Mouse (Mus musculus): ENCODE measurements around the gene Gpnmb. TPM values are rescaled to one million over a fixed set of nuclear protein-coding genes. Genes with fewer than 3 reads are reported as not detected.
A peak's percentile ranks its signal among the peaks of the same experiment; 100 is the strongest.

Gene Gpnmb
- total and polyA plus RNA-seq, 2 experiments from 2014 or later = 4.0 to 13.7 TPM

DNA sequence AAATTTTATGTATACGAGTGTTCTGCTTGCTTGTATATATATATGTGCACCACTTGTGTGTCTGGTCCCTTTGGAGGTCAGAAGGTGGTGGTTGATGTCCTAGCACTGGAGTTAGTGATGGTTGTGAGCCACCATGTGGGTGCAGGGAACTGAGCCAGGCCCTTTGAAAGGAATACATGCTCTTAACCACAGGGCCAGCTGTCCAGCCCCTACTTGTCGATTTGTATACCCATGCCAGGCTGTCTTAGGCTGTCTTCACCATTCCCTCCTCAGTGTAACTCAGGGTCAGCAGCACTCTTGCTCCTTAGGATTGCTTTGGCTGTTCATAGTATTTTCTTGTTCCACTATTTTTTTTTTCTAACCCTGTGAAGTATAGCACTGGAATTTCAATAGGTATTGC is 41.5 kb downstream of the Gpnmb start:
- 0 out of 2 replicates have a peak, but pooled peaks cover 5% of the 10 kb centered on the region for H3K36me3 ChIP-seq (replicated peaks; ENCODE audit: control insufficient read depth, insufficient read depth, low read length)
- 83% methylated on average over 2 of the region's 2 CpGs for WGBS
- peaks cover 11% of the 10 kb centered on the region; the same call in 1 of the 2 replicates for H3K4me1 ChIP-seq (ENCODE audit: control insufficient read depth, insufficient read depth)
- TF ChIP-seq CTCF (IDR thresholded peaks at IDR 0.05; ENCODE audit: low read depth) (no peak), EP300 (IDR thresholded peaks at IDR 0.05; ENCODE audit: low read depth) (no peak)
- no peaks in the 10 kb centered on the region for H3K27me3 ChIP-seq (ENCODE audit: control insufficient read depth, insufficient read depth, low read length)
- H3K9me3 ChIP-seq (replicated peaks; ENCODE audit: control insufficient read depth, low read length) = no peaks in the 10 kb centered on the region
- DNase-seq (ENCODE audit: low spot score) (no peak), ATAC-seq (ENCODE audit: insufficient read depth, low read depth) (no peak)
- H3K9ac ChIP-seq (replicated peaks; ENCODE audit: low read depth, low read length) = no peak overlapping the region
- no peak overlapping the region for H3K27ac ChIP-seq (ENCODE audit: low read depth)
- H3K4me2 ChIP-seq (ENCODE audit: low read depth, low read length) = no peak overlapping the region
- H3K4me3 ChIP-seq (ENCODE audit: low read depth, low read length) = no peak overlapping the region

GRCm38 (mm10) chr6:49079313-49079712 is 43.0 kb downstream of the Gpnmb start:
- H3K27me3 ChIP-seq (ENCODE audit: control insufficient read depth, insufficient read depth, low read length) = no peaks in the 10 kb centered on the region
- H3K4me1 ChIP-seq (ENCODE audit: control insufficient read depth, insufficient read depth) = peaks cover 9% of the 10 kb centered on the region; the same call in 1 of the 2 replicates
- no peak for ATAC-seq (ENCODE audit: insufficient read depth, low read depth)
- WGBS = 86% methylated on average over 1 of the region's 1 CpGs
- TF ChIP-seq CTCF (IDR thresholded peaks at IDR 0.05; ENCODE audit: low read depth) (no peak), EP300 (IDR thresholded peaks at IDR 0.05; ENCODE audit: low read depth) (no peak)
- no peak overlapping the region for H3K4me3 ChIP-seq (ENCODE audit: low read depth, low read length)
- H3K9me3 ChIP-seq (replicated peaks; ENCODE audit: control insufficient read depth, low read length) = no peaks in the 10 kb centered on the region
- H3K4me2 ChIP-seq (ENCODE audit: low read depth, low read length) = no peak overlapping the region
- DNase-seq (ENCODE audit: low spot score) = no peak
- no peak overlapping the region for H3K27ac ChIP-seq (ENCODE audit: low read depth)
- no peak overlapping the region for H3K9ac ChIP-seq (replicated peaks; ENCODE audit: low read depth, low read length)
- H3K36me3 ChIP-seq (replicated peaks; ENCODE audit: control insufficient read depth, insufficient read depth, low read length) = peaks cover 19% of the 10 kb centered on the region

DNA sequence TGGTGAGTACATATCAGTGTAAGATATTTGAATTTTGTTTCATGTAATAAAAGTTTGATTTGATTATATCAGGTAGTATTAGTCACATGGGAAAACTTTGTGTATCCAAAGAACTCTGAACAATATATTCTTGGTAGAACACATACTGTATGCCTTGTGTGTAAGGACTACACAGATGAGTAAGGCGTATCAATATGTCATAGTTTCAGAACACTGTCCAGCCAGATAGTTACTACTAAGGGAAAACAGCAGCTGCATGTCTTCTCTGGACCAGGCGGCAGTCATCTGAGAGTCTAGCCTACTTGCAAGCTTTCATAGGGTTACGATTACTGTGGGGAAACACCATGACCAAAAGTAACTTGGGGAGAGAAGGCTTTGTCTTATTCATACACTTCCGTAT is 46.7 kb downstream of the Gpnmb start:
- TF ChIP-seq EP300 (IDR thresholded peaks at IDR 0.05; ENCODE audit: low read depth) = no peak
- no peak for TF ChIP-seq CTCF (IDR thresholded peaks at IDR 0.05; ENCODE audit: low read depth)
- H3K27me3 ChIP-seq (ENCODE audit: control insufficient read depth, insufficient read depth, low read length) = no peaks in the 10 kb centered on the region
- H3K4me3 ChIP-seq (ENCODE audit: low read depth, low read length) = no peak overlapping the region
- no peaks in the 10 kb centered on the region for H3K4me1 ChIP-seq (ENCODE audit: control insufficient read depth, insufficient read depth)
- H3K9ac ChIP-seq (replicated peaks; ENCODE audit: low read depth, low read length) = no peak overlapping the region
- no peak overlapping the region for H3K27ac ChIP-seq (ENCODE audit: low read depth)
- ATAC-seq (ENCODE audit: insufficient read depth, low read depth) = no peak
- H3K36me3 ChIP-seq (replicated peaks; ENCODE audit: control insufficient read depth, insufficient read depth, low read length) = peaks cover 47% of the 10 kb centered on the region
- H3K4me2 ChIP-seq (ENCODE audit: low read depth, low read length) = no peak overlapping the region
- DNase-seq (ENCODE audit: low spot score) = no peak
- H3K9me3 ChIP-seq (replicated peaks; ENCODE audit: control insufficient read depth, low read length) = no peaks in the 10 kb centered on the region
- 89% methylated on average over 4 of the region's 4 CpGs for WGBS

GRCm38 (mm10) chr6:49094968-49095367 is 58.6 kb downstream of the Gpnmb start:
- Histone ChIP-seq H3K4me2 (ENCODE audit: low read depth, low read length) (no peak overlapping the region), H3K9ac (replicated peaks; ENCODE audit: low read depth, low read length) (no peak overlapping the region), H3K4me1 (ENCODE audit: control insufficient read depth, insufficient read depth) (peaks cover 30% of the 10 kb centered on the region), H3K36me3 (replicated peaks; ENCODE audit: control insufficient read depth, insufficient read depth, low read length) (peaks cover 42% of the 10 kb centered on the region), H3K27me3 (ENCODE audit: control insufficient read depth, insufficient read depth, low read length) (no peaks in the 10 kb centered on the region), H3K9me3 (replicated peaks; ENCODE audit: control insufficient read depth, low read length) (no peaks in the 10 kb centered on the region), H3K27ac (ENCODE audit: low read depth) (no peak overlapping the region), H3K4me3 (ENCODE audit: low read depth, low read length) (no peak overlapping the region)
- WGBS = 88% methylated on average over 10 of the region's 10 CpGs
- TF ChIP-seq EP300 (IDR thresholded peaks at IDR 0.05; ENCODE audit: low read depth) (no peak), CTCF (IDR thresholded peaks at IDR 0.05; ENCODE audit: low read depth) (no peak)
- ATAC-seq (ENCODE audit: insufficient read depth, low read depth) (no peak), DNase-seq (ENCODE audit: low spot score) (no peak)

DNA sequence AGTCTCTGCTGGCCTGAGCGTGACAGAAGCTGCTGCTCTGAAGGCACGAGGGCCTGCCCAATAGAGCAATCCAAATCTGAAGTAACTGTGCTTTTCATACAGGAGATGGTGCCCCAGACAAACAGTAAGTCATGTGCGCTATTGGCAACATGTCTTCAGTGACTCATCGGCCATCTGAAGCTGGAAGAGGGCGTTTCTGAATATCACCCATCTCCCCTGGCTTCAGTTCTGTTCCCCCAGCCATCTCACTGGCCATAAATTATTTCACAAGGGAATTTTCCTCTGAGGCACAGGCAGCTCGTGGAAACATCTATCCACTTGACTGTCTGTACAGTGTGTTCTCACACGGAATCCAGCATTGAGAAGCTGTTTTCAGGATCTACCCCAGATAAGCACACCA is 60.1 kb downstream of the Gpnmb start:
- peaks cover 28% of the 10 kb centered on the region for H3K36me3 ChIP-seq (replicated peaks; ENCODE audit: control insufficient read depth, insufficient read depth, low read length)

GRCm38 (mm10) chr6:49096933-49097461 is 60.7 kb downstream of the Gpnmb start:
- Histone ChIP-seq H3K9ac (replicated peaks; ENCODE audit: low read depth, low read length) (no peak overlapping the region), H3K4me3 (ENCODE audit: low read depth, low read length) (peak overlapping the region; percentile 23), H3K4me1 (ENCODE audit: control insufficient read depth, insufficient read depth) (peaks cover 37% of the 10 kb centered on the region), H3K36me3 (replicated peaks; ENCODE audit: control insufficient read depth, insufficient read depth, low read length) (peaks cover 23% of the 10 kb centered on the region), H3K27me3 (ENCODE audit: control insufficient read depth, insufficient read depth, low read length) (no peaks in the 10 kb centered on the region), H3K4me2 (ENCODE audit: low read depth, low read length) (peak overlapping the region; percentile 53), H3K9me3 (replicated peaks; ENCODE audit: control insufficient read depth, low read length) (no peaks in the 10 kb centered on the region), H3K27ac (ENCODE audit: low read depth) (peak overlapping the region; percentile 79)
- 10% methylated on average over 13 of the region's 13 CpGs for WGBS
- DNase-seq (ENCODE audit: low spot score) (peak; percentile 75), ATAC-seq (ENCODE audit: insufficient read depth, low read depth) (peak; percentile 70)
- TF ChIP-seq EP300 (IDR thresholded peaks at IDR 0.05; ENCODE audit: low read depth) (no peak), CTCF (IDR thresholded peaks at IDR 0.05; ENCODE audit: low read depth) (no peak)

More for the DNA sequence above, 60.1 kb downstream of the Gpnmb start:
- peak; percentile 59 for ATAC-seq (ENCODE audit: insufficient read depth, low read depth)
- peak overlapping the region; percentile 79 for H3K27ac ChIP-seq (ENCODE audit: low read depth)
- peak; percentile 66 for DNase-seq (ENCODE audit: low spot score)
- H3K4me3 ChIP-seq (ENCODE audit: low read depth, low read length) = no peak overlapping the region
- H3K4me1 ChIP-seq (ENCODE audit: control insufficient read depth, insufficient read depth) = peaks cover 37% of the 10 kb centered on the region
- no peak overlapping the region for H3K9ac ChIP-seq (replicated peaks; ENCODE audit: low read depth, low read length)
- no peak for TF ChIP-seq EP300 (IDR thresholded peaks at IDR 0.05; ENCODE audit: low read depth)
- no peak for TF ChIP-seq CTCF (IDR thresholded peaks at IDR 0.05; ENCODE audit: low read depth)
- peak overlapping the region; percentile 53 for H3K4me2 ChIP-seq (ENCODE audit: low read depth, low read length)
- 38% methylated on average over 7 of the region's 7 CpGs for WGBS
- H3K9me3 ChIP-seq (replicated peaks; ENCODE audit: control insufficient read depth, low read length) = no peaks in the 10 kb centered on the region
- no peaks in the 10 kb centered on the region for H3K27me3 ChIP-seq (ENCODE audit: control insufficient read depth, insufficient read depth, low read length)

Data from heart, postnatal 0 days (tissue).